Mouse (Mus musculus) urinary bladder, adult 18-20 months (tissue): ENCODE measurements around the gene Fam92b.

Experiments
- DNase-seq, 2 experiments: peaks; one replicate each; pipeline ENCODE4 v3.0.0; 2022; ENCODE audit warnings: low spot score in 2 of 2, mixed read lengths in 2 of 2

Gene Fam92b

DNA sequence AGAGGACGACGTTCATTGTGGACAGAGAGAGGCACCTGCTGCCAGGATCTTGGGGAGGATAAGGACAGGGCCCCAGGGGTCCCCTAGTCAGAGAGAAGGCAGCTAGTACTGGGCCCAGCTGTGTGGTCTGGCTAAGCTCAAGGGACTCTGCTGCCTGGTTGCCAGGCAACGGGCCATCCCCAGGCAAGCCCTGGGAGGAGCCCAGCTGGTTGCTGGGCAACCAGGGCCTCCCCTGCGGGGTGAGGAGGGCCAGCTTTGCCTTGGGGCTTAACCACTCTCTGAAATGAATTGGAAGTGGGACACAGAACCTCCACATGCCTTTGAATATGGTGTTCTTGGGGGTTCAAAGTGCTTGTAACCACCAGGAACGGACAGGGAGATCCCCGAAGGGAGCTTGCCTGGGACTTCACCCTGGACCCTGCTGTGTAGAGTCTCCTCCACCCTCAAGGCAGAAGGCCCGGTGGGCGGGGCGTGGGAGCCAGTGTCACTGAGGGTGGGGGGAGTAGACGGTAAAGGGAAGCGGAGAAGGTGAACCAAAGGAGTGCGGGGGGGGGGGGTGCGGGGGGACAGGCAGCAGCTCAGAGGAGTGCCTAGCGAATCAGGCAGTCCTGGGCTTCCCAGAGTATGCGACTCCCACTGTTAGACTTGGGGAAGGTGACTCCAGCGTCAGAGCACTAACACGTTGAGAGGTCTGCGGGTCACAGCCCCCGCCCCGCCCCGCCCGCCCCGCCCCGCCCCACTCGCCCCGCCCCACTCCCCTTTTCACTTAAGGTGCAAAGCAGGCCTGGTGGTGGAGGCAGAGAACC, at the start of gene Fam92b:
TSS of gene Fam92b (minus strand) at position 149 of the 806 bp plus-strand sequence.
- no peak for DNase-seq

- DNase-seq: no peak
Measured at GRCm38 (mm10) chr8:120225421-120226151, 48.3 kb upstream of the Fam92b start.

GRCm38 (mm10) chr8:120224521-120225420, 47.5 kb upstream of the Fam92b start:
- no peak for DNase-seq

GRCm38 (mm10) chr8:120222548-120222947, 45.3 kb upstream of the Fam92b start:
- DNase-seq: no peak

- no peak for DNase-seq
Measured at GRCm38 (mm10) chr8:120216855-120217830, 39.9 kb upstream of the Fam92b start.

GRCm38 (mm10) chr8:120215416-120216141, 38.3 kb upstream of the Fam92b start:
- DNase-seq: no peak

GRCm38 (mm10) chr8:120213939-120214338, 36.7 kb upstream of the Fam92b start:
- no peak for DNase-seq

GRCm38 (mm10) chr8:120213229-120213628, 36.0 kb upstream of the Fam92b start:
- DNase-seq: no peak

DNA sequence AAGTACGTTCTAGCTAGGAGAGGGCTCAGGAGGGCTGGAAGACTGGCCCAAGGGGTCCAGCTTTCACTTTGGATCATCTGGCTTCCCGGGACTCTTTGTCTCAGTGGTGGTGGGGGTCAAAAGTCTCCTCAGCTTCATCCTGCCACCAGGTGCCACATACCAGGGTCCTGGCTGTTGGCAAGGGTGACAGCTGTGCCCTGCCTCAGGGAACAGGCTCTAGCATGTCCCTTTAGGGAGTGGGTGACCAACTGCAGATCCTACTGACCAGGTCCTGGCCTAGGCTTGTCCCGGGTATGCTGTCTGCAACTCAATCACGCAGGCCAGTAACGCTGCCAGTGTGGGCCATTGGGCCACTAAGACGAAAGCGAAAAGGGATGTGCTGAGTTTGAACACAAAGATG, 35.3 kb upstream of the Fam92b start:
- no peak for DNase-seq

DNA sequence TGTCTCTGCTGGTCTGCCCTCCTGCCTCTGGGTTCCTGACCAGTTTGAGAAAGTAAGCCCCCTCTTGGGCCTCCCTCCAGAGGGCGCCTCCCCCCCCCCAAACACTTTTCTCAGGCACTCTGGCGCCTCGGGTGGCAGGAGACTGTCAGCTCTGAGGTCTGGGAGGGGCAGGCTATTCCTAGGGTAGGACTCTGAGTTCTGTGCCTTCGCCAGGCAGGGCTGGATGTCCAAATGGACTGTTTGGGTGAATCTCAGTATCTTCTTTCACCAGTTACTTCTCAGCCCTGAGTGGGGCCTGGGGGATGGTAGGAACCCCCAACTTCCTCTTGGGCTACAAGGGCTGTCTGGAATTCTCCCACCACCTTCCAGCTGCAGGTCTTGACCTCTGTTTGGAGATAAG, 34.1 kb upstream of the Fam92b start:
- no peak for DNase-seq

DNA sequence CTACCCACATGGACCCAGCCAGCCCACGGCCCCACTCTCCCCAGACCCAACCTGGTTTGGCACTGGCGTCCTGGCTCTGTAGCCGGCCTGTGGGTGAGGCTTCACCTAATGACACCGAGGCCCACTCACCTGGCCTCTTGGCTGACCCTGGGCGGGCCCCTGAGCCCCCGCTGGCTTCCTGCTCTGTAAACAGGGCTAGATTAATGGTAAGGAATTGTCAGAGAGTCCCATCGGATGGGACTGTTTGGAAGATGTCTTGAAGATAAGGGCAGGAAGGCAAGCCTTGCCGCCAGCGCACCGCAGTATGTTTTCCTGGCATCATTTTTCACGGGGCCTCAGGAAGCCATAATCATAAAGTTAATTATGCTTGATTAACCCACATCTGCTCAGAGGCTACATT, 30.8 kb upstream of the Fam92b start:
- DNase-seq: no peak

- DNase-seq: no peak
Measured at GRCm38 (mm10) chr8:120207364-120207763, 30.1 kb upstream of the Fam92b start.

DNA sequence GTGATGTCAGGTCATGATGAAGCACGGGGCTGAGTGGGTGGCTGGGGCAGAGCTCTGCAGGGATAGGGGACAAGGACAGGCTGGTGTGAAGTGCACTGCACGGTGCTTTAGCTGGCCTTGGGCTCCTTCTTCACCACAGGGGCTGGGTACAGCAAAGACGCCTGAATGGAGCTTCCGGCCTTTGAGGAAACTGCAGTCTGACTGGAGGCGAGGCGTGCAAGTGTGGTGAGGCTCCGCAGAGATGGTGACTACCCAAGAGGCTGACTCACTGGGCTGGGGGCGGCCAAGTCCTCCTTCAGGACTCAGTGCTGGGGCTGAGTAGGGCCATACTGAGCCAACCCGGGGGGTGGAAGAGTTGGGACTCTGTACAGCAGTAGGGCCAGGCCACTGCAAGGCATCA, 28.6 kb upstream of the Fam92b start:
- no peak for DNase-seq

- DNase-seq: no peak
Measured at GRCm38 (mm10) chr8:120204736-120205360, 27.6 kb upstream of the Fam92b start.

GRCm38 (mm10) chr8:120202546-120202945, 25.3 kb upstream of the Fam92b start:
- DNase-seq: no peak

DNA sequence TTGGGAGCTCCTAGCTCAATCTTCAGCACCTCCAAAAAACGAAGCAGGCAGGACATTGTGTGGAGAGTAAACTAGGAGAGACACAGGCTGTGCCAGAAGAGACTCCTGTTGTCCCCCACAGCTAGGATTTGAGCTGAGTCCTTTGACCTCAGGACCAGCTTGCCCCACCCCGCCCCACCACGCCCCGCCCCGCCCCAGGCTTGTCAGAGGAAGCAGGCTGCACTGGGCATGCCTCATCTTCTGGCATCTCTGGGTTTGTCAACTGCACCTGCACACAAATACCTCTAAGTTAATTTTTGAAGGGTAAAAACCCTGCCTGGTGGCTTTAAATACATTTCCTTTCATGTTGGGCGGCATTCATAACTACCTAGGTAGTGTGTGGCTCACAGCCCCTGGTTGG, 24.1 kb upstream of the Fam92b start:
- no peak for DNase-seq

GRCm38 (mm10) chr8:120192118-120192517, 14.9 kb upstream of the Fam92b start:
- DNase-seq: no peak

DNA sequence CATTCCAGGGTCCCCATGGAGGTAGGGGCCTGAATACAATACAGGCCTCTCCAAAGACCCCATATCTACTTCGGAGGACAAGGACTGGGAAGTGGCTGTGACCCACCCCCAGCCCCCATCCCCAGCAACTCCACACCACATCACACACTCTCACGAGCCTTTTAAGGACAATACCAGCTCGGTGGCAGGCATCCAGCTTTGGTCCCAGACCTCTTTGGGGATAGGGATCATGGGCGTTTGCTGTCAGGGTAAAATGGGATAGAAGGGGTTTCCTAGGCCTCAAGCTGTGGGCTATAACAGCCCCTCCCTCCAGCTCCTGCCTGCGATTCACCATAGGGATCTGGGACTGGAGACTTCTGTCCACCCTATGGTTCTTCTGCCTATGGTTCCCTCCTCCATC, 14.4 kb upstream of the Fam92b start:
- no peak for DNase-seq

DNA sequence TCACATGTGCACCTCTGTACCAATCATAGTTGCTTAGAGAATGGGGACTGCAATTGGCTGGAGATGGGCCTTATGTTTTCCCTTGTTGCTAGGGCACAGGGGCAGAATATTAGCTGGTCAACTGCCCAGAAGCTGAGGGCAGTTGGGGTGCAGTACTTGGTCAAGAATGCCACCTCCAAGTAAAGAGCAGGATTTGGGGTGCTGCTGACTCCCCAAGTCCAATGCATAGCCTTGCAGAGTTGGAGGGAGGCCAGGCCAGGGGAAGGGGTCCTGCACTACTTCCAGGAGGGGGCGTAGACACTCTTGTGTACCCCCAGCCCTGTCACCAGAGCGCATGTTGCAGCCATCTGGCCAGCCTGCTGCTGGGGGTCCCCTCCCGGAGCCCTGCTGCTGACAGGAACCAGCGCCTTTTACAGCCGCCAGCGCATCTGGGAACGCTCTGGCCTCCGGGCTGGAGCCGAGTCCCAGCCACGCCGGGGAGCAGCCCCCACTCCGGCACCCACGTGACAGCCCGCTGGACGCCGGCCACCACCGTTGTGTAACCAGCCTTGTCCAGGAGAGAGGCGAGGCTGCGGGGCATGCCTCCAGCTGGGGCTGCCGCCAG, 13.6 kb upstream of the Fam92b start:
- DNase-seq: peak; percentile 77 to 93
